Mouse (Mus musculus) liver, embryonic 14.5 days (tissue): ENCODE results near the gene Efs.

Source experiments
- CTCF ChIP-seq: IDR thresholded peaks from 2 replicates; pipeline ENCODE4 v1.5.1; 2016; ENCODE audit warnings: antibody characterized with exemption, low read depth, control low read depth
- EP300 ChIP-seq: IDR thresholded peaks from 2 replicates; pipeline ENCODE4 v1.6.1; 2016; ENCODE audit warnings: antibody characterized with exemption, low read depth

DNA sequence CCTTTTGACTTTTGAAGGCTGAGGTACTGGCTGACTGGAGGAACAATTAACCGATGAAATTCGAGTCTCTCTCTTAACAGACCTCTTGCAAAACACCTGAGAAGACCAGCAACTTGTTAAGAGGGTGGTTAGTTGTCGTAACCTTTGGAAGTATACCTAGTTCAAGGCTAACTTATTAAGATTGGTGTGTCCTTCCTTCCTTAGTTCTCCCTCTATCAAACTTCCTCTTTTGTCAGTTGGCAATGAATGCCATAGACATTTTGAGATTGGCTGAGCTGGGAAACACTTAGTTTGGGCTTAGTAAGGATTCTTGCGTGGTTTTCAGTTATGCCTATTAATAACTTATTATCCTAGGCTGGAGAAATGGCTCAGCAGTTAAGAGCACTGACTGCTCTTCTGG is 57.9 kb downstream of the Efs start:
- TF ChIP-seq CTCF (no peak), EP300 (no peak)
